Mouse (Mus musculus) midbrain, embryonic 16.5 days (tissue): ENCODE results near the gene Dtx2. TPM values are rescaled to one million over a fixed set of nuclear protein-coding genes. Genes with fewer than 3 reads are reported as not detected.

Experiments used
- ATAC-seq: fragments of 200-750 bp; cut with Nextera tagmentation; 2 replicates; pipeline ENCODE4 v1.8.0; 2017; ENCODE audit warnings: moderate TSS enrichment
- H3K27ac ChIP-seq: fragments of 300-500 bp; sonication (generic); 2 replicates; pipeline ENCODE4 v1.5.1; 2014; ENCODE audit warnings: mild to moderate bottlenecking, low read length, mixed read lengths
- H3K27me3 ChIP-seq: fragments of 300-500 bp; sonication (generic); 2 replicates; pipeline ENCODE4 v1.6.1; 2014; ENCODE audit warnings: low read depth, low read length, mixed read lengths; ENCODE audit not compliant: control insufficient read depth, insufficient read depth
- H3K36me3 ChIP-seq: fragments of 300-500 bp; sonication (generic); 2 replicates; pipeline ENCODE4 v1.6.1; 2014; ENCODE audit warnings: mild to moderate bottlenecking, low read length, moderate library complexity, mixed read lengths; ENCODE audit not compliant: control insufficient read depth, insufficient read depth
- H3K4me1 ChIP-seq: fragments of 300-500 bp; sonication (generic); 2 replicates; pipeline ENCODE4 v1.6.1; 2014; ENCODE audit warnings: mild to moderate bottlenecking, low read length, mixed read lengths; ENCODE audit not compliant: control insufficient read depth, insufficient read depth
- H3K4me2 ChIP-seq: fragments of 300-500 bp; sonication (generic); 2 replicates; pipeline ENCODE4 v1.6.1; 2014; ENCODE audit warnings: mild to moderate bottlenecking, low read length, mixed read lengths
- H3K4me3 ChIP-seq: fragments of 300-500 bp; sonication (generic); 2 replicates; pipeline ENCODE4 v1.5.1; 2014; ENCODE audit warnings: low read depth, mild to moderate bottlenecking, low read length, moderate library complexity, mixed read lengths
- H3K9ac ChIP-seq: fragments of 300-500 bp; sonication (generic); 2 replicates; pipeline ENCODE4 v1.6.1; 2014; ENCODE audit warnings: low read depth, low read length, mixed read lengths
- H3K9me3 ChIP-seq: fragments of 300-500 bp; sonication (generic); replicated peaks from 2 replicates; pipeline ENCODE4 v1.6.1; 2014; ENCODE audit warnings: mild to moderate bottlenecking, low read length, mixed read lengths; ENCODE audit not compliant: control insufficient read depth, poor library complexity, severe bottlenecking
- WGBS: fragments of 180-500 bp; shearing (Covaris S2); extraction: QIAGEN DNeasy Blood & Tissue Kit; methylation state at CpG from one replicate; pipeline ENCODE4 v1.1.7; 2014; 5-methylcytosine and 5-hydroxymethylcytosine counted together
- polyA plus RNA-seq: library from polyadenylated mRNA; unstranded; fragments of >200 nt; fragmentation: Nextera tagmentation; extraction: Ambion mirVana; gene quantifications from 2 replicates; pipeline ENCODE4 v1.2.1, GENCODE M21; 2015

The Dtx2 gene
- polyA plus RNA-seq, 1 experiment from 2014 or later: 24.0 TPM

DNA sequence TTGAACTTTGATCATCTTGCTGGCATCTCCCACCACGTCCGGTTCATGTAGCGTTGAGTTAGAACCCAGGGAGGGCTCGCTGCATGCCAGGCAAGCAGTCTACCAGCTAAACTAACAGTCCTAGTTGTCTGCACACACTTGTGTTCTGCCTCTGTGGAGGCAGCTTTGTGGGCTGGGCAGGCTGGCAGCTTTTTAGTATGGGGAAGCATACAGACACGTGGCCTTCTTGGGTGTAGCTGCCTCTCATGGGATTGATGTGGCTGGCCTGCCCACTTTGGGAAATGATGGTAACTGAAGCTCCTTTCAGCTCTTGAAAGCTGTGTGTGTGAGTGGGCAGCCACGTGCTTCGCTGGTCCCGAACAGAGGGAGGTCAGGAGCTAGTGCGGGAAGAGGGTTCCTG, 32.3 kb downstream of the Dtx2 start:
- peaks cover 23% of the 10 kb centered on the region; the same call in 1 of the 2 replicates for H3K36me3 ChIP-seq
- 79% methylated on average over 9 of the region's 9 CpGs for WGBS

DNA sequence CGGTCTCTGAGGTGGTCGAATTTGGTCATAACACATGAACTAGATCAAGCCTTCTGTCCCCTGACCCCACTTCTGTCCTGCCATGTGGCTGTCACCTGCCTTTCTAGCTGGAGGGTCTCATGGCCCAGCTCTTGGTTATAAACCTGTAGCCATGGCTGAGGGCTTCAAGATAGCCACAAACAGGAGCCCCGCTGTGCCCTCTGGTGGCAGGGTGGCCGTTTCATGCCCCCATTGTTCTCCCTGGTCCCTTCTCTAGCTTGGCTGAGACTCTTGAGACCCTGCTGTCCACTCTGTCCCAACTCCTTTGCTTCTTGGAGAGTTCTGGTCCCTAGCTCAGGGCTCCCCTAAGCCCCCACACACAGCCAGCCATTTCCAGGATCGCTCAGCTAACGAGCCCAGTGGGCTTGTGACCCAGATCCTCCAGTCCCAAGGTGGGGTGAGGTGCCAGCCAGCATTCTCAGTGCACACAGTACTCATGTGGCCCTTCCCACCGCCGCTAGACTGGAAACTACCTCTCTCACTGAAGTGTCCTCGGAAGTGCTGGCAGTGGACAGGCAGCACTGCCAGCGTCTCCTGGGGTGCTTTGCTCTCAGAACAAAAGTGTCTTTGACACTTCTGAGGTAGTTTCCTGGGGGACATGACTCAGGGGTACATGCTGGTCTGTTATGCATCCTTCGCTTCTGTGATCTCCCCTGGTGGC, 33.2 kb downstream of the Dtx2 start:
- WGBS: 71% methylated on average over 11 of the region's 11 CpGs

More for the DNA sequence above, 32.3 kb downstream of the Dtx2 start:
- no peak overlapping the region for H3K4me2 ChIP-seq
- no peaks in the 10 kb centered on the region for H3K27me3 ChIP-seq
- ATAC-seq: no peak
- H3K27ac ChIP-seq: no peak overlapping the region
- no peaks in the 10 kb centered on the region for H3K9me3 ChIP-seq
- no peak overlapping the region for H3K9ac ChIP-seq
- no peaks in the 10 kb centered on the region for H3K4me1 ChIP-seq
- no peak overlapping the region for H3K4me3 ChIP-seq

DNA sequence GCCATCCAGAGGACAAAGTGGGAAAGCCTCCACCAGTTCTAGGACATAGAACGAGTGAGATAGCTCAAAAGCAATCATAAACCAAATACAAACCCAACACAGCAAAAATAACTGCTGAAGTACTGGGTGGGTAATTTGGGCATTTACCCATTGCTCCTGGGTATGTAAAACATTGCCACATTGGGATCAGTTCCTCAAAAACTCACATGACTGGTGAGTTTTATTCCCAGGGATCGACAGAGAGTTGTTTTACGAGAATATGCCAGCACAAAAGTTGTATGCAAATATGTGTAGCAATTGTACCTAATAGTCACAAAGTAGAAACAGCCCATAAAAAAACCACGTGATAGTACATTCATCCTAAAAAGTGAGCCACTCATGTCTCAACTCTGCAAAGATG, 40.3 kb downstream of the Dtx2 start:
- H3K4me1 ChIP-seq: no peaks in the 10 kb centered on the region
- H3K36me3 ChIP-seq: peaks cover 12% of the 10 kb centered on the region
- ATAC-seq: no peak
- H3K9me3 ChIP-seq: no peaks in the 10 kb centered on the region
- no peaks in the 10 kb centered on the region for H3K27me3 ChIP-seq
- no peak overlapping the region for H3K4me3 ChIP-seq
- H3K9ac ChIP-seq: no peak overlapping the region
- WGBS: 86% methylated on average over 4 of the region's 4 CpGs
- H3K27ac ChIP-seq: no peak overlapping the region
- H3K4me2 ChIP-seq: no peak overlapping the region

More for the DNA sequence above, 33.2 kb downstream of the Dtx2 start:
- Histone ChIP-seq H3K27ac (no peak overlapping the region), H3K4me1 (no peaks in the 10 kb centered on the region), H3K9ac (no peak overlapping the region), H3K4me2 (no peak overlapping the region), H3K36me3 (peaks cover 28% of the 10 kb centered on the region), H3K27me3 (no peaks in the 10 kb centered on the region), H3K4me3 (no peak overlapping the region), H3K9me3 (no peaks in the 10 kb centered on the region)
- ATAC-seq: no peak

DNA sequence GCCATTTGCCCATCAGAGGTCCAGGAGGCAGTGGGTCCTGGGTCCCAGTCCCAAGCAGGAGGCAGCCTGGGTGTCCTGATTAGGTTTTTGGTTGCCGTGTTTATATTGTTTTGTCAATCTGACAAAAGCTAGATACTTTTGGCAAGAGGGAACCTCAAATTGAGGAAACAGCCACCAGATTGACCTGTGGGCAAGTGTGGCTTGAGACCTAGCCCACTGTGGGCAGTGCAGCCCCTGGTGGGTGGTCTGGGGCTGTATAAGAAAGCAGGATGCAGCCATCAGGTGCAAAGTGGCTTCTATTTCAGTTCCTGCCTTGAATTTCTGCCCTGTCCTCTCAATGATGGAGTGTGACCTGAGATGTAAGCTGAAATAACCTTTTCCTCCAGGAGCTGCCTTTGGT, 40.7 kb downstream of the Dtx2 start:
- H3K4me3 ChIP-seq: no peak overlapping the region
- H3K9ac ChIP-seq: no peak overlapping the region
- H3K4me1 ChIP-seq: no peaks in the 10 kb centered on the region
- H3K4me2 ChIP-seq: no peak overlapping the region
- H3K9me3 ChIP-seq: no peaks in the 10 kb centered on the region
- ATAC-seq: no peak
- WGBS: 92% methylated on average over 1 of the region's 1 CpGs
- H3K27ac ChIP-seq: no peak overlapping the region
- peaks cover 12% of the 10 kb centered on the region for H3K36me3 ChIP-seq
- H3K27me3 ChIP-seq: no peaks in the 10 kb centered on the region

DNA sequence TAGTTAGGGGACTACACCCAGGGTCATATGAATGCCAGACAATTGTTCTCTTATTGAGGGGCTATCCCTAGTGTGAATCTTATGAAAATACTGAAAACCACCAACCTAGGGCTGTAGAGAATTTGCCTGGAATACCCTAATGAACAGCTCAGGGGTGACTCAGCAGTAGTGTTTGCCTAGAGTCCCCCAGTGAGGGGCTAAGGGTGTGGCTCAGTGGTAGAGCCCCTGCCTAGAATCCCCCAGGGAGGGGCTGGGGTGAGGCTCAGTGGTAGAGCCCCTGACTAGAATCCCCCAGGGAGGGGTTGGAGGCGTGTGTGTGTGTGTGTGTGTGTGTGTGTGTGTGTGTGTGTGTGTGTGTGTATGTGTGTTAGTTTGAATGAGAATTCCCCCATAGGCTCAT, 42.1 kb downstream of the Dtx2 start:
- Histone ChIP-seq H3K9ac (no peak overlapping the region), H3K4me1 (no peaks in the 10 kb centered on the region), H3K4me2 (no peak overlapping the region), H3K9me3 (no peaks in the 10 kb centered on the region), H3K4me3 (no peak overlapping the region), H3K27ac (no peak overlapping the region), H3K36me3 (peaks cover 6% of the 10 kb centered on the region), H3K27me3 (no peaks in the 10 kb centered on the region)
- 60% methylated on average over 1 of the region's 1 CpGs for WGBS
- ATAC-seq: no peak

DNA sequence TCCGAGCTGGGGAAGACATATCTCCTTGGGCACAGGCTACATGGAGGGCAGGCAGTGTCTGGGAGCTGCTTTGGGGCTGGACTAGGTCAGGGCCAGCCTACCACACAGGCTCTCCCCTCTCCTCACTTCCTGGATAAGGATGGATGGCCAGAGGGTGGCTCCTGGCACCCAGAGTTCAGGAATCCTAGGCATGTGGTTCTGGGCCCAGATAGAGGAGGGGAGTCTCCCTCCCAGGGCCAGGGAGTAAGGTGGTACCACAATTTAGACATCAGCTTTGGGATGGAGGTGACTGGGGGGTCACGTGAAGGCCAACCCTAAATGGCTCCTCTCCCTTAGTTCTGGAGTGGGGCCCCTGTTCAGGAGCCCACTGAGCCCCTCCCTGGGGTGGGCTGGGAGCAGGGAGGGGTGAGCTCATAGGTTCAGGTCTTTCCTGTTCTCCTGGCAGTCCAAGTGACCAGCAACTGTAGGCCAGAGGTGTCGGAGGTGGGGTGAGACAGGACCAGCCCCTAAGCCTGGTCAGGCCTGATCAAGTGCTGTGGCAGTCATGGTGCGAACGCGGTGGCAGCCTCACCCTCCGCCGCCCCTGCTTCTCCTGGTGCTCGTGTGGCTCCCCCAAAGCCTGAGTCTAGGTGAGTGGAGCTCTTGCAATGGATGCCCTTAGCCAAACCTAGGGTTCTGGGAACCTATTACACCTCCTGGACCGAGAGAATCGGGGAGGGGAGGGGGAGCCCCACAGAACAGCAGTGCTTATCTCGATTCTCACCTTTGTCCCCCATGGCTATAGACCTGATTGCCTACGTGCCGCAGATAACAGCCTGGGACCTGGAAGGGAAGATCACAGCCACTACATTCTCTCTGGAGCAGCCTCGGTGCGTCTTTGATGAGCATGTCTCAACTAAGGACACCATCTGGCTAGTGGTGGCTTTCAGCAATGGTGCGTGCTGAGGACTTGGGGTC, 43.9 kb downstream of the Dtx2 start, which contains the start of gene Upk3b:
Gene Upk3b (plus strand): TSS at position 239 of the 957 bp plus-strand sequence.
- Histone ChIP-seq H3K9ac (no peak within 1 kb of the TSS), H3K36me3 (no peaks in the 10 kb centered on the region), H3K4me1 (no peaks in the 10 kb centered on the region), H3K4me3 (no peak within 1 kb of the TSS), H3K27me3 (no peaks in the 10 kb centered on the region), H3K27ac (no peak within 1 kb of the TSS), H3K4me2 (no peak within 1 kb of the TSS), H3K9me3 (no peaks in the 10 kb centered on the region)
- WGBS: 87% methylated on average over 17 of the region's 17 CpGs
- ATAC-seq: no peak

DNA sequence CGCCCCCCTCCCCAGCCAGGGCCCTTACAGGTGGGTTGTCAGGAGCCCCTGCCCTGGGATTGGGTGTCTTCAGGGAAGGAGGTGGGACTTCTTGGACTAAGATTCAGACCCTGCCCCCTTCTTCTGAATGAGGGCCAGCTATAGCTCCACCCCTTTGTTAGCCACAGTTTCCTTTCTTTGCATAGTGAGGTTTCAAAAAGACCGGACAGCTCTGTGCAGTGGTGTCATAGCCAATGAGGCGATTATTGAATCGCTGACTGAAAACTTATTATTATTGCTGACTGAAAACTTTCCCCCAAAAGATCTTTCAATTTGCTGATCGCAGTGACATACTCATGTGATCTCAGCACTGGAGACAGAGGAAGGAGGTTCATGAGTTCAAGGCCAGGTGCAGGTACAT, 45.6 kb downstream of the Dtx2 start:
- Histone ChIP-seq H3K36me3 (no peaks in the 10 kb centered on the region), H3K9ac (no peak overlapping the region), H3K4me3 (no peak overlapping the region), H3K27me3 (no peaks in the 10 kb centered on the region), H3K9me3 (no peaks in the 10 kb centered on the region), H3K27ac (no peak overlapping the region), H3K4me2 (no peak overlapping the region), H3K4me1 (no peaks in the 10 kb centered on the region)
- WGBS: 34% methylated on average over 5 of the region's 5 CpGs
- ATAC-seq: no peak

DNA sequence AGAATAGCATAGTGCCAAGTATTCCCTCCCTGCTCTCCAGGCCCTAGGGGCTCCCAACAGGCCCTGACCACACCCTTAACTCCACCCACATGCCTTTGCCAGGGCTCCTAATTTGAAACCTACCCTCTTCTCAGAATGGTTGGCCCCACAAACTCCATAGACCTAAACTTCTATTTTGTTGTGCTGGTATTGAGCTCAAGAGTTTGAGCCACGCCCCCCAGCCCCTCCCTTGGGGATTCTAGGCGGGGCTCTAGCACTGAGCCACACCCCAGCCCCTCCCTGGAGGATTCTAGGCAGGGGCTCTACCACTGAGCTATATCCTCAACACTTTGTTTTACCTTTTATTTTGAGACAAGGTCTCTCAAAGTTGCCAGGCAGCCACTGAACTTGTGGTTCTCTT, 46.7 kb downstream of the Dtx2 start:
- H3K9me3 ChIP-seq: no peaks in the 10 kb centered on the region
- no peaks in the 10 kb centered on the region for H3K4me1 ChIP-seq
- ATAC-seq: no peak
- WGBS: 50% methylated on average over 2 of the region's 2 CpGs
- no peaks in the 10 kb centered on the region for H3K36me3 ChIP-seq
- no peak overlapping the region for H3K27ac ChIP-seq
- no peak overlapping the region for H3K4me2 ChIP-seq
- no peak overlapping the region for H3K4me3 ChIP-seq
- H3K27me3 ChIP-seq: no peaks in the 10 kb centered on the region
- H3K9ac ChIP-seq: no peak overlapping the region

DNA sequence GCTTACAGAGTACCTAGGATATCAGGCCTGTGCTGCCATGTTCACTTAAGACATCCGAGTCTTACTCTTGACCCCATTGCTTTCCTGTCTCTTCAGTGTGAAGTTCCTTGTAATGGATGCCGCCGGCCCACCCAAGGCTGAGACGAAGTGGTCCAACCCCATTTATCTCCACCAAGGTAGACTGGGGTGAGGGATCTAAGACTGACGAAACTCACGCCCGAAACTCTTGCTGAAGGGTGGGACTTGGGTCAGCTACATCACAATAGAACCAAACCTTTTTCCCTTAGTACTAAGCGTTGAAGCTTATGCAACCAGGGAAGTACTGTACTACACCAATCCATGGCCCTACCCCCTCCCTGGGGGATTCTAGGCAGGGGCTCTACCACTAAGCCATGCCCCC, 47.1 kb downstream of the Dtx2 start:
- no peak for ATAC-seq
- 94% methylated on average over 8 of the region's 8 CpGs for WGBS

More for the DNA sequence above, 47.1 kb downstream of the Dtx2 start:
- no peaks in the 10 kb centered on the region for H3K4me1 ChIP-seq
- no peak overlapping the region for H3K4me2 ChIP-seq
- H3K27me3 ChIP-seq: no peaks in the 10 kb centered on the region
- no peaks in the 10 kb centered on the region for H3K9me3 ChIP-seq
- H3K4me3 ChIP-seq: no peak overlapping the region
- no peaks in the 10 kb centered on the region for H3K36me3 ChIP-seq
- H3K9ac ChIP-seq: no peak overlapping the region
- H3K27ac ChIP-seq: no peak overlapping the region
